Mouse (Mus musculus) ES-E14 (cell line): ENCODE data around the gene Polq.

Experiments used
- MAFK ChIP-seq: IDR thresholded peaks from 2 replicates; pipeline ENCODE4 v1.6.1; 2014; ENCODE audit warnings: mild to moderate bottlenecking, low read depth, low read length, inconsistent platforms; ENCODE audit not compliant: insufficient read depth
- ZC3H11A ChIP-seq: IDR thresholded peaks from 2 replicates; pipeline ENCODE4 v1.6.1; 2012; ENCODE audit warnings: low read depth, mild to moderate bottlenecking, inconsistent platforms, low read length, borderline replicate concordance

DNA sequence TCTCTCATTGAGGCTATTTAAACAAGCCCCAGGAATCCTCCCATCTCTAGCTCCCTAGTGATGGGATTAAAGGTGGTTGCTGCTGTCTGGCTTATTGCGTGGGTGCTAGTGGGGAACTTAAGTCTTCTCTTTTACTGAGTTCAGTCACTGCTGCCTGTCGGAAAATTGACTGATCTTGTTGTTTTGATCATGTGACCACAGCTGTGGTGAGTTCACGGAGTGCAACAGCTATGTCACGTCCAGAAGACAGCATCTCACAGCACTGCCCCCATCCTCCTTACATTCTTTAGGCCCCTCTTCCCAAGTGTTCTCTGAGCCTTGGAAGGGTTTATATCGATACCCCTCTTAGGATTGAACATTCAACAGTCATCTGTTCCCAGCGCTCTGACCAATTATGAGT is 2.3 kb upstream of the Polq start:
- no peak for TF ChIP-seq MAFK
- no peak for TF ChIP-seq ZC3H11A
